Mouse (Mus musculus) liver (tissue): ENCODE data around the gene Cox19.

Experiments
- DNase-seq: peaks from one replicate; pipeline ENCODE4 v3.0.0-alpha.2; 2020; ENCODE audit warnings: mixed read lengths

The Cox19 gene

DNA sequence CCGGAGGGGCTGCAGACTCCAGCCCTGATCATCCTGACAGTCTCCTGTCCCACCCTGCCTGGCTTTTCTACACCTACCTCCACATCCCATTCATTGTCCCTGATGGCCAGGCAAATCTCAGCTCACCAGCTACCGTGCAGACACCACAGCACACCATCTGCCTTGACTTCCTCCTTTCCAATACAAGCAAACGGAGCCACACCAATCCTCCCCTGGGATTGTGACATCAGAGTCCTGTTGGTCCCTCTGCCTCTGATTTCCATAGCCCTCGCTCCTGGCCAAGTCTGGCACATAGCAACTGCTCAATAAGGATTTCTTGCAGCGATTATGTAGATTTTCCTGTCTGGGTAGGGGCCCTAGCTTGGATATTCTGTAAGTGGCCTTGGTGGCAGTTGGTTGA lies at the start of gene Cox19:
Gene Cox19, minus strand, starts transcription at position 285 of the 400 bp plus-strand sequence.
- DNase-seq = no peak

DNA sequence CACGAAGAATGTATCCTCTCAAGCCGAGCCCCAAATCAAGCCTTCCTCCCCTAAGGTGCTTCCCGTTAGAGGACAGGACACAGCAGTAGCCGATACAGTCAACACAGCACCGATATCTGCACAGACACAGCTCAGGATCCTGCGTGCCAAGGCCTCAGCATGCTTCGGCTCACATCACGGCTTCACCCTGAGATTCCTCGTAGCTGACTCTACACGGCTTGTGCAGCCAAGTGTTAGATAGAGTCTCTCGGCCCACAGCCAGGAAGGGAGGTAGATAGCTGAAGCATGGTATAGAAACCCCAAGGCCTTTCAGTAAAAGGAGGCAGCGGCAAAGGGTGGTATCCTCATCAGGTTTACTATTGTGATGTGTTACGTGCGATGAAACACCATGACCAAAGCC lies 48.8 kb upstream of the Cox19 start:
- DNase-seq = no peak

DNA sequence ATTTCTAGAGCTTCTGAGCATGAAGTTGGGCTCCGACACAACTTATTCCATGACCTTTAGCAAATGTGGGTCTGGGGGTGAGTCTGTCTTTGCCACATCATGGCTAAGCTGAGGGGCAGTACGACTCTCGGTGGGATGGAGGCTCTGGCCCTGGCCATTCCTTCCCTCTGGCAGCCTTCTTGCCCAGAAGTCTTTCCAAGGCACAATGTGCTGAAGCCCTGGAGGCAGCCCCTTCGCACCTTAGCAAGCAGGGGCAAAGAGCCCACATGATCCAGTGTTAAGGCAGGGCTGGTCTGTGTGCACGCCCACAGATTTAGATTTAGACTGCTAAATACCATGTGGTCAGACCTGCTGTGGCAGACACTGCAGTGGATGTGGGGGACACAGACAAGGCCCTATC lies 47.6 kb upstream of the Cox19 start:
- DNase-seq = no peak

DNA sequence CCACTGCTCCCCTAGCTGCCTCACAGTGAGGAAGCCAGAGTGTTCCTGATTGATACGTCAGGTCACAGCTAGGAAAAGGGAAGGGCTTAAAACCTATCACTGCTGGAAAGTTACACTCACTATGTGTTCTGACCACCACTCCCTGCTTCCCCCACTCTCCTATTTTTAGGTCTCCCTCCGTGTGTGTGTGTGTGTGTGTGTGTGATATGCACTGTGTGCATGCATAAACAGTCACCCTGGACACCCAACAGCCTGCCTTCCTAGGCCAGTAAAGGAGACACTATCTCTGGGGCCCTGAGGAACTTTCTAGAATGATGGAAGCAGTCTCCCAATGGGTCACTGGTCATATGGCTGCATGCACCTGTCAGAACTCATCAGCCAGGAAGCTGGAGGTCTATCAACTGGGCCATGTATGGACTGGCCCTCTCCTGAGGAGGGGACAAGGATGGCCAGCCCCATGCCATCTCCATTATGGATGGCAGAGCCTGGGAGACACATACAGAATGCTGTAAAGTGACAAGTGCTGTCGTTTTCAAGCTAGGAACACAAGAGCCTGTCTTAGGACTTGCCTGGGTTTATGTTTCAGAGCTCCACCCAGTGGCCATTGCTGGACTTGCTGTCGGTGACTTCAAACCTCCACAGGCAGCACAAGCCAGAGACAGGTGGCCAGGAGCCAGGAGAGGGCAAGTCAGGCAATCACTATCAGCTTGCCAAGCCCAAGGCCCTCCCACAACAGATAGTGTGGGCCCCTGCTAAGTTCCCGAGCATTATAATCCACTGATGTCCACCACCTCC lies 46.9 kb upstream of the Cox19 start:
- DNase-seq = peak; percentile 93

DNA sequence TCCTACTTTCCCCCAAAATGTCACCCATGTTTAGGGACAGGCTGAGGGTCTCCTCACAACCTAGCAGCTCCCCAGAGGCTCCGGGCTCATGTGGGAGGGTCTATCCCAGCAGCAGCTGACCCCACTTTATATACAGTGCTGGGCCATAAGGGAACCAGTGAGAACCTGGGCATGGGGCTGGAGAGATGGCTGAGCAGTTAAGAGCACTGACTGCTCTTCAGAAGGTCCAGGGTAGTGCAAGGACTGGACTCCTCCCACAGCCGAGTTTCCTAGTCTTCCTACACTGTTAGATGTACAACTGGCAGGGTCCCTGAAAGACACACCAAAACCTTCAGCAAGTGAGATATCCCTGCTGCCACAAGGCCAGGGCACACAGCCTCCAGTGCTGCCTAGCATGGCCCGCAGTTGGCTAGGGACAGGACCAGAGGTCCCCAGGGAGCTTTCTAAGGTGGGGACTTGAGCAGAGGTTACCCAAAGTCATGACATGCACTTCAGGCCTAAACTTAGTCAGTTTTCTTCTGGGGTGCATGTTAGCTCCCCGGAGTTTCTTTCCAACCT lies 46.2 kb upstream of the Cox19 start:
- no peak for DNase-seq

DNA sequence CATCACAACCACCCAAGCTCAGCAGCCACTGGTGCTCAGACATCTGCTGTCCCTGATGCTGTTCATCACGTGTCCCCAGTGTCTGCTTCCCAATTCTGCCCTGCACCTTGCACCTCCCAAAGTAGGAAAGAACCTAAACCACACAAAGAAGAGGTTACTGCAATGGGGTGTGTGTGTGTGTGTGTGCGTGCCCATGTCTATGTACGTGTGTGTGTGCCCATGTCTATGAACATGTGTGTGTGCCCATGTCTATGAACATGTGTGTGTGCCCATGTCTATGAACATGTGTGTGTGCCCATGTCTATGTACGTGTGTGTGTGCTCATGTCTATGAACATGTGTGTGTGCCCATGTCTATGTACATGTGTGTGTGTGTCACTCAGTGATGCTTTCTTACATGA lies 44.3 kb upstream of the Cox19 start:
- no peak for DNase-seq

DNA sequence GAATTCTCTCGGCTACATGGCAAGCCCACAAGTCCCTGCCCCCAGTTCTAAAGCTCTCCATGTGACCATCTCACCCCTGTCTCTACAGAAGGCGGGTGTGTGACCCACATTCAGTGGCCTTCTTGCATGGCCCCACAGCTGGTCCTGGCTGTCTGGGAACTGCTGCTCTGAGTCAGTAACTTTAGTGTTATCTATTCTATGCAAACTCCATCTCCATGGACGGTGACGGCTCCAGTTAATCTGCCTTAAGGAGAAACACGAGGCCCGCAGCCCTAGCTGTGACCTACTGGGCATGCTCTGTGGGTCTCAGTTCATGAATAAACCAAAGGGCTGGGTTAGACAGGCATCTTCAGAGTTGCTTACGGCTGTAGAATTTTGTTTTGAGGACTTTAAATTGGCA lies 43.2 kb upstream of the Cox19 start:
- DNase-seq = peak; percentile 83

DNA sequence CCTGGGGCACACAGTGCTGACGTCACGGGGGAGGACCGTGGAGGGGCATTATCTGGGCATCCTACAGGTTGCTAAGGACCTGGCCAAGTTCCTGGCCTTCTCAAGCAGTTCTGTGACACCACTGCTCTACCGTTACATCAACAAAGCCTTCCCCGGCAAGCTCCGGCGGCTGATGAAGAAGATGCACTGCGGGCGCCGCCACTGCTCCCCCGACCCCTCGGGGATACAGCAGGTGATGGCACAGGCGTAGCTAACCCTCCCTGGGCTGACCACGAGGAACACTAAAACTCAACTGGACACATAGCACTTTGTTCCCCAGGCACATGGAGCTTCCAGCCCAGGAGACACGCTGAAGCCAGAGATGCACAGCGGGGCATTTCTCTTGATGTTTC lies 42.0 kb upstream of the Cox19 start:
- no peak for DNase-seq

DNA sequence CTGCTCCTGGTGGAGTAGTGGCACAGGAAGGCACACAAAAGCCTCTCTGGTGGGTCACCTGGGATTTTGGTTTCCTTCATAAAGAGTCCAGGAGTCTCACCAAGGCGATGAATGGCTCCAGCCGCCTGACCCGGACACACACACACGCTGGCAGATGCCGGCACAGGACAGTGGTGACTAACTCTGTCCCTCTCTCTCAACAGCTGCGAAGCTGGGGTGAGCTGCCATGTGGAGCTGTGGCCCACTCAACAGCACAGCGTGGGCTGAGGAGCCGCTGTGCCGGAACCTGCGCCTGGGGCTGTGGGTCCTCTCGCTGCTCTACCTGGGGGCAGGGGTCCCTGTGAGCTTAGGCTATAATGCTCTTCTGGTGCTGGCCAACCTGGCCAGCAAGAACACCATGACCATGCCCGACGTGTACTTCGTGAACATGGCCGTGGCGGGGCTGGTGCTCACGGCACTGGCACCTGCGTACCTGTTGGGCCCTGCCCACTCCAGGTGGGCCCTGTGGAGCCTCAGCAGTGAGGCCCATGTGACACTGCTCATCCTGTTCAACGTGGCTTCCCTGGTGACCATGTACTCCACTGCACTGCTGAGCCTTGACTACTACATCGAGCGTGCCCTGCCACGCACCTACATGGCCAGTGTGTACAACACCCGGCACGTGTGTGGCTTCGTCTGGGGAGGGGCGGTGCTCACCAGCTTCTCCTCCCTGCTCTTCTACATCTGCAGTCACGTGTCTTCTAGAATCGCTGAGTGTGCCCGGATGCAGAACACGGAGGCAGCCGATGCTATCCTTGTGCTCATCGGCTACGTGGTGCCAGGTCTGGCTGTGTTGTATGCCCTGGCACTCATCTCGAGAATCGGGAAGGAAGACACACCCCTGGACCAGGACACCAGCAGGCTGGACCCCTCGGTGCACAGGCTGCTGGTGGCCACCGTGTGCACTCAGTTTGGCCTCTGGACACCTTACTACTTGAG lies 41.3 kb upstream of the Cox19 start:
- no peak for DNase-seq

DNA sequence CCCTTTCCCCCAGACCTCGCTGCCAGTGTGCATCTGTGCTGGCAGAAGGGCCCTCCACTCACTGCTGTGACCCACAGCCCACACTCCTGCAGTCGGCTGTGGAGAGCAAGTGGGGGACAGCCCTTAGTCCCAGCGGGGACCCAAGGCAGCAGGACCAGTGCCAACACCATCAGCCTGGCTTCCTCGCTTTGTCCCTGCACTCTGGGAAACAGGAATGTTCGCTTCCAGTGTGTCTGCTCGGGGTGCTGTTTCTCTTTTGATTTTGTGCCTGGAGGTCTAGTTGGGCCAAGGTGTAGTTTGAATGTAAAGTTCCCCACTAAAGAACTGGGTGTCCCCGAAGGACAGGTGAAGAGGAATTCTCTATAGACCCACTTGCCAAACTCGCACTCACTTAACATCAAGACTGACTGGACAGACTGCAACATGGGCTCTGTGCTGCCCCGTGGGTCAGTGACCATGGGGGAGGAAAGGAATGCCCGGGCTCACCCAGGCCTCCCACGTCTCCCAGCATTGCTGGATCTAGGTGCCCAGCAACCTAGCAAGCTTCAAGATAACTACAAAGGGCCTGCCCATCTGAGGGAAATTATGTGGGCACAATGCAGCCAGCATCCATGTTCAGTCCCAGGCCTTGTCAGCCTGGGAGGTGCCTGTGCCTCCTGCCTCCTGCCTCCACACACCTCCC lies 40.2 kb upstream of the Cox19 start:
- DNase-seq = no peak

DNA sequence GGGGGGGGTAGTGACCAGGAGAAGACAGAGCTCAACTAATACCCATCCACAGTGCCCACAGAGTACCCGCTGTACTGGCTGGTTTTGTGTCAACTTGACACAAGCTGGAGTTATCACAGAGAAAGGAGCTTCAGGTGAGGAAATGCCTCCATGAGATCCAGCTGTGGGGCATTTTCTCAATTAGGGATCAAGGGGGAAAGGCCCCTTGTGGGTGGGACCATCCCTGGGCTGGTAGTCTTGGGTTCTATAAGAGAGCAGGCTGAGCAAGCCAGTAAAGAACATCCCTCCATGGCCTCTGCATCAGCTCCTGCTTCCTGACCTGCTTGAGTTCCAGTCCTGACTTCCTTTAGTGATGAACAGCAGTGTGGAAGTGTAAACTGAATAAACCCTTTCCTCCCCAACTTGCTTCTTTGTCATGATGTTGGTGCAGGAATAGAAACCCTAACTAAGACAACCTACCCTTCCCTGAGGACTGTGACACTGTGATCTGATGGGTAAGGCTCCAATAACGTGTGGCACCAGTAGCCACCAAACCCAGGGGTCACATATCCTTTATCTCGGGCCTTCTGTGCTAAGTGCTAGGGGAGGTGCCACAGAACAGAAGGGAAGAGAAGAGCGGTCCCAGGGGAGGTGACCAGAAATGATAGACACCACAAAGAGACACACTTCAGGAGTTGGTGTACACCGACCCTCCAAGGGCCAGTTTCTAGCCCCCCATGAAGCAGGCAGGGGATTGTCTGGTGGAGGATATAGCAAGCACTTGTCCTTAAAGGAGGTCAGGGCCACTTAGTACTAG lies 39.3 kb upstream of the Cox19 start:
- peak; percentile 58 for DNase-seq

DNA sequence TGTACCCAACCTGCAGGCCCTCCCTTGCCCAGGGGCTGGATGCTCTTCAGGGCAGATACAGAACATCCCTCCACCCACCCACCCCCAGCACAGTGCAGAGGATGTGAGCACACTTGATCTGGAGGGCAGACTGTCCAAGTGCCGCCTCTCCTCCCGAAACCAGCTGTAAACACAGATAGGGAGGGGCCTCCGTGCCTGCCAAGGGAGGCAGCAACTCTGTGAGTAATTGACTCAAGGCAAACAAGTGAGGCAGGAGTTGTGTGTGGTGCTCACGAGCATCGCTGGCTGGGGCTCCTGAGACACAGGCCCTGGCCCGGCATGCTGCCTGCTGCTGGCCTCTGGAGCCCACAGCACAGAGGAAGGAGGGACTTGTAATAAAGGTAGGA lies 38.5 kb upstream of the Cox19 start:
- peak; percentile 93 for DNase-seq

DNA sequence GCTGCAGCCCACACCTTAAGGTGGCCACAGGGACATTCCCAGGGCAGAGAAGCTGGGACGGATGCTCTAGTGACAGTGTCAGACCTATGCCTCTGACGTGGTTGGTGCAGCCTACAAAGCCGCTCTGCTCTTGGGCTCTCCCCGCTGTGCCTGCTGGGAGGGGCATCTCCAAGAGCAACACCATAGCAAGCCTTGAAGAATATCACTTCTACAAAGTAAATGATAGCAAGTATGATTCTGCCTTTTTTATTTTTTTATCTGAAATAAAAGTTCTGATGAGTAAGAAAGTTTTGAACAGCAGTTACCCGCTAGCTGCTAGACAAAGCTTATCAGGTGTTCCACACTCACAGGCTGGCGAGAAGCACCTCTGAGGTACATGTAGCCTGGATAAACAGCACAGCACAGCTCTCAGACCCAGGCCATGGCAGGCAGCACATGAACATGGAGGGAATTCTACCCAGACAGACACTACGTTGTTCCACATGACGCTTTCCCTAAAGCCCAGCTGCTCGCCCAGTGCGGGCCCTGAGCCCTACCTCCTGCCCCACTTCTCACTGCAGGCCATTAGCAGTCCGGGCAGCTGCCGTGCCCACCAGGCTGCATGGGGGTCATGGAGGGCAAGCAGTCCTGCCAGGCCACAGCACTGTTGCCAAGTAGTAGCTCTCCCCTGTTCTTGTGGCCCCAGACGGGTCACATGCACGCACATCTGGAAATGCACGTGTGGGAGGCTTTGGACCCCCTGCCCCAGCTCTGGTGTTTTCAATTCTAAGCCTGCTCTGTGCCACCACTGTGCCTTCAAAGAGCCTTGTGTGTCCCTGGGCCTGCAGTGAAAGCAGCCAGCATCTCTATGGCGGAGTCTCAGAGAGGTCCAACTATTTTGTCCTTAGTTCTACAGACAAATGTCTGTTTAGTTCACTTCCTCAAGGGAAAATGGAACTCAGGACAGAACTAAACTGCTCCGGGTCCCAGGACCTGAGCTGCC lies 37.8 kb upstream of the Cox19 start:
- DNase-seq = peak; percentile 84

DNA sequence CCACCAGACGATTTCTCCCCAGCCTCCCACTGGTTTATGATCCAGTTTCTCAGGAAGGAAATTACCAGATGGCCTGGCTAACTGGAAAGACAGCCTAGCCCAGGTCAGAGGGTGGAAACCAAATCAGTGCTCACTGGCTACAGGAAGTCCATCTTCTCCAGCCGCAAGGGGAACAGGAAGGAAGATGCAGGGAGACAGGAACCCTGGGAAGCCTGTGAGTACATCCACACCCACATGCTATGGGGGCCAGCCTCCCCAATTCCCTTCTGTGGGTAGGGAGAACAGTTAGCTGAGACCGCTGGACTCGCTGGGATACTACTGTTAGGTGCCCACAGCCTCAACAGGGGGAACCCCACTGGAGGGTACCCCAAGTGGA lies 37.0 kb upstream of the Cox19 start:
- DNase-seq = no peak

DNA sequence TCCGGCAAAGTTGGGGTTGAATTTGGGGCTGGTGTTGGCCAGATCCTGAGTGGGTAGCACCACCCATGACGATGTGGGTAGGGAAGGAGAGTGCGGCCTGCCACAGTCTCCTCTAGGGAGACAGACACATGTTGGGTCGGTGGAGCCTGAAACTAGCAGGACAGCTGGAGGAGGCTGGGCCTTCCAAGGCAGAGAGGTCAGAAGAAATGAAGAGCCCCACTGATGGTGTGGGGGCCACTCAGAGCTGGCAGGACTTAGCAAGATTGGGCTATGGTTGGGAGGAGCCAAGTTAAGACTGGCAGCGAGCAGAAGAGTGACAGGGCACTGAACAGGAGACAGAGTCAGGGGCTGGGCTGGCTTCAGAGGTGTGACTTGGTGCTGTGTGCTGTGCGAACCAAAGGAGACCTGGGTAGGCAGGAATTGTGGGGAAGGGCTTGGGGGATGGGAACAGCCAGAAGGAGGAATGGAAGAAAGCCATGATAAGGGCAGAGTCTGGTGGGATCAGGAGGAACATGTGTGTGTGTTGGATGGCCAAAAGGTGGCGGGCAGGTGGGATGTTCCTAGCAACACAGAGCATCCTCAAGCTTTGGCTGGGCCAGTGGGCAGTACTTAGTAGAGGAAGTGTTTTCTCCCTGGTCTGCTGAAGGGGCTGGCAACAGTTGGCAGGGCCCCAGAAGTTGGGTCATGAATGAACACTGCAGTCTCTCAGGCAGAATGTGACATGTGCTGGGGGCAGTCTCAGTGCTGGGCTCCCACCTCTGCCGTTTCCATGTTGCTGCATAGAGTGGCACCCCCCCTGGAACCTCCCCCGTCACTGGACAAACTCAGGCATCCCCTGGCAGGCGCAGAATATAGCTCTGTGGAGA lies 36.3 kb upstream of the Cox19 start:
- DNase-seq = peak; percentile 64

DNA sequence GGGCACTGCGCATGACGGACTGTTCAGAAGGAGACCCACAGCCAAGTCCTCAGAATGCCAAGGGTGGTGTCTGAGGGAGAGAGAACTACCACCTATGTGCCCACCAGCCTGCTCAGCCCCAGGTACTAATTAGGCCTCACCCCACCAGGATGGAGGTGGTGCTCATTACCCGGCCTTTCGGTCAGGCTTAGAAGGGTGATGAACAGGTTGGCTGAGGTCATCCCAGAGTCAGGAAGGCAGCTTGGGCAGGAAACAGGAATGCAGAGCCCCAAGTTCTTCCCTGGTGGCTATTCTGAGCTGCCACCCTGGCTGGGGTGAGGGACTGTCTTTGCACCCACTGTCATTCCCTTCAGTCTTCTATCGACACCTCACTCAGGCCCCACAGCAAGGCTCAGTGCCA lies 34.8 kb upstream of the Cox19 start:
- DNase-seq = no peak

DNA sequence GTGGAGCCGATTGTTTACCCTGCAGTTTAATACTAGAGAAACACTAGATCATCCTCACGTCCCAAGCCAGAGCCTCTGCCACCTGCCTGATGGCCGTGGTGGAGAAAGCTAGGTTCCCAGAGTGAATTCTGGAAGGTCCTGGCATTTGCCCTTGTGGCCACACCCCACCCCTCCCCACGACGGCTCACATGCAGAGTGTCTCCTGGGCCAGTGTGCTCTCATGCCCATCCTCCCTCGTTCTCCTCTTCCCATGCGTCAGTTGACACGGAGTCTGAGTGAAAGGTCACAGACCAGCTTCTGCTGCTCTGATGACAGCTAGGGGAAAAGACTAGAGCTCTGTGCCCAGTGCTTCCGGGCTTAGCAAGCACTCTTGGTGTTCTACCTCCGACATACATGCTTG lies 33.3 kb upstream of the Cox19 start:
- DNase-seq = peak; percentile 59

DNA sequence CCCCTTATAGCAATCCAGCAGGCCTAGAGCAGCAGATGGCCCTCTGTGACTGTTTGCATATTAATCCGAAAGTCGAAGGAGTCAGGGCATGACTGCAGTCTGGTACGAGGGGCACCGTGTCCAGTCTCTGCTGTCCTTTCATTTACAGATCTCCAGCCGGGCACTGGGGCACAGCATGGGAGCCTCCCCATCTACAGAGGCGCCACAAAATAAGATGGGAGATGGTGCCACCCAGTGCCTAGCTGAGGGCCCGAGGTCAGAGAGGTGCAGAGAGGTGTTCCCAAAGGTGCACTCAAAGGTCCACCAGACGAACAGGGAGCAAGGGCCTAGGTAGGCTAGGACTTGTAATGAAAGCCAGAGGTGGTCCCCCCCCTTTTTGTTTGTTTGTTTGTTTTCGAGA lies 32.0 kb upstream of the Cox19 start:
- no peak for DNase-seq

DNA sequence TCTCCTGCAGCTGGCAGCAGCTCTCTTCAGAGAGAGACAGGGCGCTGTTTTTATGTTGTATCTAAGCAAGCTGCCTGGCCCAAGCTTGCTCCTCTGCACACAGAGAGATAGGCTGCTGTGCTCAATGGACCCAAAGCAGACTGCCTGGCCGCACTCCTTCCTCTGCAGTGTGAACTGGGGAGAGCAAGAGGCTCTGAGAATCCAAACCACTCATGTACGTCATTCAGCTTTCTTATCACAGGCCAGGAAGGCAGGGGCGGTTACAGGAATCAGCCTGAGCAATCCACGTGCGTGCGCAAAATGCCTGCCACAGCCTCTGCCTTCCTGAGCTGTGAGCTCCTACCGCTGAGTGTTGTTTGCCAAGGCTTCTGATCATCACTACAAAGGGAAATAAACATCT lies 31.5 kb upstream of the Cox19 start:
- peak; percentile 88 for DNase-seq
